Mouse (Mus musculus): Measurements from ENCODE around the gene Pnma5. TPM values are rescaled to one million over a fixed set of nuclear protein-coding genes. Genes with fewer than 3 reads are reported as not detected.

The Pnma5 gene
- polyA plus RNA-seq, 1 experiment = not detected

GRCm38 (mm10) chrX:72986841-72987519 lies 49.9 kb downstream of the Pnma5 start, which contains the start of gene Zfp185:
Zfp185 (plus strand) TSS chrX:72987339.
- H3K27me3 ChIP-seq (replicated peaks) = peaks cover 93% of the 10 kb centered on the region
- H3K4me3 ChIP-seq (replicated peaks) = peak within 1 kb of the TSS; percentile 84
- peaks cover 6% of the 10 kb centered on the region; the same call in 1 of the 2 replicates for H3K9me3 ChIP-seq
- H3K36me3 ChIP-seq (replicated peaks; ENCODE audit: low read length) = no peaks in the 10 kb centered on the region
- no peak for TF ChIP-seq FLI1 (IDR thresholded peaks at IDR 0.05; ENCODE audit: low read length)
- TF ChIP-seq GATA1 (IDR thresholded peaks at IDR 0.05; ENCODE audit: borderline replicate concordance, low read length) = no peak
- H3K4me1 ChIP-seq = peaks cover 25% of the 10 kb centered on the region

- no peak for TF ChIP-seq GATA1 (IDR thresholded peaks at IDR 0.05; ENCODE audit: borderline replicate concordance, low read length)
- no peak for TF ChIP-seq FLI1 (IDR thresholded peaks at IDR 0.05; ENCODE audit: low read length)
- Histone ChIP-seq H3K9me3 (peaks cover 6% of the 10 kb centered on the region; the same call in 1 of the 2 replicates), H3K27me3 (replicated peaks) (peaks cover 85% of the 10 kb centered on the region), H3K4me1 (peaks cover 25% of the 10 kb centered on the region), H3K36me3 (replicated peaks; ENCODE audit: low read length) (no peaks in the 10 kb centered on the region), H3K4me3 (replicated peaks) (no peak overlapping the region)
Measured at GRCm38 (mm10) chrX:72985607-72986006, 51.3 kb downstream of the Pnma5 start.

Other genes starting within 250 kb of the Pnma5 start
- gene Gabrq, start 211.9 kb downstream of the Pnma5 start, polyA plus RNA-seq (2012; ENCODE audit: insufficient read depth, low replicate concordance) = not detected in 2 replicates
- gene Cetn2, start 118.7 kb downstream of the Pnma5 start, polyA plus RNA-seq (2012; ENCODE audit: insufficient read depth, low replicate concordance) = 6.5 TPM in 1 of 2 replicates, not detected in the other
- 3.1 and 5.2 TPM in 2 replicates for gene Nsdhl, start 118.5 kb downstream of the Pnma5 start, polyA plus RNA-seq (2012; ENCODE audit: insufficient read depth, low replicate concordance)
- not detected in 2 replicates for gene Zfp185, start 49.8 kb downstream of the Pnma5 start, polyA plus RNA-seq (2012; ENCODE audit: insufficient read depth, low replicate concordance)
- gene Pnma3, start 27.7 kb upstream of the Pnma5 start, polyA plus RNA-seq (2012; ENCODE audit: insufficient read depth, low replicate concordance) = not detected in 2 replicates
- not detected in 2 replicates for gene Xlr4a, start 45.4 kb upstream of the Pnma5 start, polyA plus RNA-seq (2012; ENCODE audit: insufficient read depth, low replicate concordance)
- gene Xlr3a, start 60.0 kb upstream of the Pnma5 start, polyA plus RNA-seq (2012; ENCODE audit: insufficient read depth, low replicate concordance) = not detected in 2 replicates
- gene Gm14685, start 79.9 kb upstream of the Pnma5 start, polyA plus RNA-seq (2012; ENCODE audit: insufficient read depth, low replicate concordance) = 0.03 TPM in 1 of 2 replicates, not detected in the other
- gene Xlr5b, start 111.7 kb upstream of the Pnma5 start, polyA plus RNA-seq (2012; ENCODE audit: insufficient read depth, low replicate concordance) = not detected in 2 replicates
- not detected in 2 replicates for gene DXBay18, start 112.3 kb upstream of the Pnma5 start, polyA plus RNA-seq (2012; ENCODE audit: insufficient read depth, low replicate concordance)
- gene Spin2d, start 139.9 kb upstream of the Pnma5 start, polyA plus RNA-seq (2012; ENCODE audit: insufficient read depth, low replicate concordance) = not detected in 2 replicates
- gene Xlr3b, start 155.1 kb upstream of the Pnma5 start, polyA plus RNA-seq (2012; ENCODE audit: insufficient read depth, low replicate concordance) = 0.17 TPM in 1 of 2 replicates, not detected in the other
- 0.91 TPM in 1 of 2 replicates, not detected in the other for gene Xlr4b, start 177.2 kb upstream of the Pnma5 start, polyA plus RNA-seq (2012; ENCODE audit: insufficient read depth, low replicate concordance)
- 18.9 and 42.4 TPM in 2 replicates for gene F8a, start 191.2 kb upstream of the Pnma5 start, polyA plus RNA-seq (2012; ENCODE audit: insufficient read depth, low replicate concordance)
- 2.7 TPM in 1 of 2 replicates, not detected in the other for gene Xlr4c, start 206.0 kb upstream of the Pnma5 start, polyA plus RNA-seq (2012; ENCODE audit: insufficient read depth, low replicate concordance)
- gene Xlr3c, start 228.3 kb upstream of the Pnma5 start, polyA plus RNA-seq (2012; ENCODE audit: insufficient read depth, low replicate concordance) = not detected in 2 replicates